Mouse (Mus musculus) heart, embryonic 12.5 days (tissue): ENCODE measurements around the gene Crybb1. TPM values are rescaled to one million over a fixed set of nuclear protein-coding genes. Genes with fewer than 3 reads are reported as not detected.

Source experiments
- ATAC-seq: fragments of 200-750 bp; cut with Nextera tagmentation; 2 replicates; pipeline ENCODE4 v1.8.0; 2017; ENCODE audit warnings: moderate TSS enrichment, moderate library complexity; ENCODE audit not compliant: insufficient number of reproducible peaks, low FRiP score
- H3K27ac ChIP-seq: fragments of 300-500 bp; sonication (generic); 2 replicates; pipeline ENCODE4 v1.5.1; 2016; ENCODE audit warnings: mild to moderate bottlenecking, moderate library complexity; ENCODE audit not compliant: poor library complexity, severe bottlenecking
- H3K27me3 ChIP-seq: fragments of 300-500 bp; sonication (generic); replicated peaks from 2 replicates; pipeline ENCODE4 v1.6.1; 2016; ENCODE audit warnings: mild to moderate bottlenecking, moderate library complexity
- H3K36me3 ChIP-seq: fragments of 300-500 bp; sonication (generic); 2 replicates; pipeline ENCODE4 v1.6.1; 2016; ENCODE audit warnings: mild to moderate bottlenecking, moderate library complexity
- H3K4me1 ChIP-seq: fragments of 300-500 bp; sonication (generic); replicated peaks from 2 replicates; pipeline ENCODE4 v1.6.1; 2016; ENCODE audit warnings: mild to moderate bottlenecking
- H3K4me2 ChIP-seq: fragments of 300-500 bp; sonication (generic); 2 replicates; pipeline ENCODE4 v1.6.1; 2016; ENCODE audit warnings: mild to moderate bottlenecking, moderate library complexity
- H3K4me3 ChIP-seq: fragments of 300-500 bp; sonication (generic); 2 replicates; pipeline ENCODE4 v1.5.1; 2016; ENCODE audit warnings: mild to moderate bottlenecking
- H3K9ac ChIP-seq: fragments of 300-500 bp; sonication (generic); 2 replicates; pipeline ENCODE4 v1.6.1; 2016; ENCODE audit warnings: mild to moderate bottlenecking, moderate library complexity
- H3K9me3 ChIP-seq: fragments of 300-500 bp; sonication (generic); replicated peaks from 2 replicates; pipeline ENCODE4 v1.6.1; 2016; ENCODE audit warnings: mild to moderate bottlenecking, moderate library complexity
- whole genome bisulfite sequencing: fragments of 180-500 bp; shearing (Covaris S2); methylation state at CpG from one replicate; pipeline ENCODE4 v1.1.7; 2016; 5-methylcytosine and 5-hydroxymethylcytosine counted together
- polyA plus RNA-seq: library from polyadenylated mRNA; unstranded; fragments of >200 nt; fragmentation: Nextera tagmentation; extraction: Ambion mirVana; gene quantifications from 2 replicates; pipeline ENCODE4 v1.2.1, GENCODE M21; 2016

Crybb1 gene
- polyA plus RNA-seq, 1 experiment from 2014 or later = 0.46 TPM

- H3K27me3 ChIP-seq = peaks cover 68% of the 10 kb centered on the region
- ATAC-seq = no peak
Measured at GRCm38 (mm10) chr5:112265515-112265914, 9.9 kb downstream of the Crybb1 start.

DNA sequence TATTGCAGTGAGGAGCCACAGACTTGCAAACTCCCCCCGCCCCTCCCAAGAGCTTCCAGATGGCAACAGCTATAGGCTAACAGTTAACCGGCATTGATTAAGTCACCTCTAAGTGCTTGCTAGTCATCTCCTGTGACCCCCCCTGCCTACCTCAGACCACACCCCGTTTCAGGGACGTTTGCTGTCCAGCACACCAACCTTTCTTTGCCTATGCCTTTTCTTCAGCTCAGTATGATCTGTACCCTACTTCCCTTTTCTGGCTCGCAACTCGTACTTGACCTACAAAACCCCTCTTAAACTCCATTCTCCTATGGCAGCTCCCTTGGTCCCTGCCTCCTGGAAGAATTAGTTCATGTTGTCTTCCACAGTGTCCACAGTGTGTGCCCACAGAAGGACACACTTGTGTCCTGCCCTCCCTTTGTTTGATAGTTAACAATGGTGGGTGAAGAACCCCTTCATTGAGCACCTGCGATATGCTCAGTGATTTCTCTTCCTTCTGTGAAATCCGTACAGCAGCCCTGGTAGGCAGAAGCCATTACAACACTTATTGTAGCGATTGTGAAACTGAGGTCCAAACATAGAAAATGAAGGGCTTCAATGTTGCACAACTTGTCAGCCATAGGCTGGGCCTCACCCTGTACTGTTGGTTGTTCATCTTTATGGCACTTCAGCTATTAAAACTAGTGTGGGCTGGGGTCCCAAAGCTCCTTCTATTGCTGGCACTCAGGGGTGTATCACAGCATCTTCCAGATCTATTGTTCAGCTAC is 10.6 kb downstream of the Crybb1 start:
- H3K4me2 ChIP-seq = peak overlapping the region; percentile 30
- H3K36me3 ChIP-seq = no peaks in the 10 kb centered on the region
- H3K9me3 ChIP-seq = no peaks in the 10 kb centered on the region
- no peak overlapping the region for H3K27ac ChIP-seq
- no peak overlapping the region for H3K4me3 ChIP-seq
- H3K27me3 ChIP-seq = peaks cover 65% of the 10 kb centered on the region
- H3K4me1 ChIP-seq = peaks cover 11% of the 10 kb centered on the region
- H3K9ac ChIP-seq = no peak overlapping the region
- ATAC-seq = no peak
- WGBS = 53% methylated on average over 9 of the region's 9 CpGs

More at GRCm38 (mm10) chr5:112265515-112265914, 9.9 kb downstream of the Crybb1 start:
- peak overlapping the region; percentile 30 for H3K4me2 ChIP-seq
- H3K9me3 ChIP-seq = no peaks in the 10 kb centered on the region
- WGBS = 3% methylated on average over 10 of the region's 10 CpGs
- no peak overlapping the region for H3K4me3 ChIP-seq
- peak overlapping the region; percentile 1; the same call in 1 of the 2 replicates for H3K9ac ChIP-seq
- H3K4me1 ChIP-seq = peaks cover 11% of the 10 kb centered on the region
- no peaks in the 10 kb centered on the region for H3K36me3 ChIP-seq
- no peak overlapping the region for H3K27ac ChIP-seq

GRCm38 (mm10) chr5:112270764-112271541 is 15.3 kb downstream of the Crybb1 start:
- H3K27me3 ChIP-seq = peaks cover 51% of the 10 kb centered on the region
- 51% methylated on average over 24 of the region's 24 CpGs for WGBS
- no peak overlapping the region for H3K27ac ChIP-seq
- no peak overlapping the region for H3K4me2 ChIP-seq
- peaks cover 5% of the 10 kb centered on the region for H3K4me1 ChIP-seq
- no peak for ATAC-seq
- H3K9ac ChIP-seq = no peak overlapping the region
- no peaks in the 10 kb centered on the region for H3K9me3 ChIP-seq
- H3K4me3 ChIP-seq = no peak overlapping the region
- no peaks in the 10 kb centered on the region for H3K36me3 ChIP-seq

GRCm38 (mm10) chr5:112272934-112273333 is 17.3 kb downstream of the Crybb1 start:
- Histone ChIP-seq H3K4me2 (no peak overlapping the region), H3K9me3 (no peaks in the 10 kb centered on the region), H3K36me3 (no peaks in the 10 kb centered on the region), H3K4me3 (no peak overlapping the region), H3K27me3 (peaks cover 32% of the 10 kb centered on the region), H3K9ac (no peak overlapping the region), H3K4me1 (peaks cover 10% of the 10 kb centered on the region), H3K27ac (no peak overlapping the region)
- ATAC-seq = no peak
- 61% methylated on average over 2 of the region's 2 CpGs for WGBS

DNA sequence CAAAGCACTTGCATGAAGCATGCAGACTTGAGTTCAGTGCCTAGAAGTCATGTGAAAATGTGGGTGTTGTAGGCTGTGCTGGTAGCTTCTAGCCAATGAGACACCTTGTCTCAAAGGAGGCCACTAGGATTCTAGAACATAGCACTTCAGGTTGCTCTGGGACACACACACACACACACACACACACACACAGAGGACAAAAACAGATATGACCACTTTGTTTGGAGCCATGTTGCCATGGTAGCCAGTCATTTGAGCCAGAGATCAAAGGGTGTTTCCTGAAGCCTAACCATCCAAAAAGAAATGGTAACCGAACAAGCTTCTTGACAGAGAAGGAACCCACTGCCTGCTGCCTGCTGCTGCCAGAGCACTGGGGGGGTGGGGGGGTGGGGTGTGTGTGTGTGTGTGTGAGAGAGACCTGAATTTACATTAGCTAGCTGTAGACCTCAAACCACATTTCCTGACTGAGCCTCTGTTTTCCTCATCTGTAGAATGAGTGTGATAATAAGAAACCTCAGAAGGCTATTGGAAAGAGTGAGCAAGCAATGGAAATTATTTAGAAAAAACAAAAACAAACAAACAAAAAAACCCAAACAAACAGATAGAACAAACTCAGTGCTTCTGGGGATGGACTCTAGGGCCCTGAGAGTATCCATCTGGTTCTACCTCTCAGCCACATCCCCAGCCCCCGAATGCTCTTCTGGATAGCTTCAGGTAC is 18.3 kb downstream of the Crybb1 start:
- 48% methylated on average over 2 of the region's 2 CpGs for WGBS
- no peak for ATAC-seq

DNA sequence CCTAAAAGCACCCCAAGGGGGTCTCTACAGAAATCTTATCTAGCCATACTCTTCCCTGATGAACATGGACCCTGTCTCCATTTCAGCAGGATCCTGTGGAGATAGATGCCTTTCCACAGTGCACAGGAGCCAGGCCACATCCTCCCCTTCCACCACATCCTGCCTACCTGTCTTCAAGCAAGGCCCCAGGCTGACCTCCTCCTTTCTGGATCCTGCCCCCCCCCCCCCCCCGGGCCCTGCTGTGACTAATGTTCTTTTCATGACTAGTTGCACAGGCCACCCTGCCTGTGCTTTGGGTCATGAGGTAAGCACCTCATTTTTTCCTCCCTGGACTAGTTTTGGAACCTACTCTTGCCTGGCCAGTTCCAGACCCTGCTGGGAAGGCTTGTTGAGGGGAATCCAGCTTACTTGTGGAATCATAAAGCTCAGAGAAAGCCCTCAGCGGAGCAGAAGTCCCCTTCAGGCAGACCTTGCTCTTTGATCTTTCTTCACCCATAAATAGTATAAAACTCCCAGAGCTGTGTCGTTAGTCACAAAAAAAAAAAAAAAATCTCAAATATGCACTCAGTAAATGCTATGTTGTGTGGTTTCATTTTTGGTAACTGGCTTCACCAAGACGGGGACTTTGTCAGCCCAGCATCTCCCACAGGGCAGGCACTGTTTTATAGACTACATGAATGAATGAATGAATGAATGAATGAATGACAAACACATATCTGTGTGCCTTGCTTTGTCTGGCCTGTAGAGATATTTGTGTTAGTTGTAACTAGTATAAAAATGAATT is 19.6 kb downstream of the Crybb1 start:
- H3K9ac ChIP-seq = no peak overlapping the region
- H3K27ac ChIP-seq = no peak overlapping the region
- peak overlapping the region; percentile 83 for H3K4me2 ChIP-seq
- H3K27me3 ChIP-seq = peaks cover 14% of the 10 kb centered on the region
- 59% methylated on average over 4 of the region's 4 CpGs for WGBS
- ATAC-seq = no peak
- H3K9me3 ChIP-seq = no peaks in the 10 kb centered on the region
- H3K4me3 ChIP-seq = no peak overlapping the region
- H3K36me3 ChIP-seq = no peaks in the 10 kb centered on the region
- H3K4me1 ChIP-seq = peaks cover 27% of the 10 kb centered on the region

More for the DNA sequence above, 18.3 kb downstream of the Crybb1 start:
- no peak overlapping the region for H3K27ac ChIP-seq
- no peaks in the 10 kb centered on the region for H3K9me3 ChIP-seq
- no peaks in the 10 kb centered on the region for H3K36me3 ChIP-seq
- H3K4me3 ChIP-seq = no peak overlapping the region
- peaks cover 22% of the 10 kb centered on the region for H3K27me3 ChIP-seq
- H3K4me1 ChIP-seq = peaks cover 18% of the 10 kb centered on the region
- no peak overlapping the region for H3K4me2 ChIP-seq
- H3K9ac ChIP-seq = no peak overlapping the region

GRCm38 (mm10) chr5:112276267-112276873 is 20.8 kb downstream of the Crybb1 start, which contains the start of gene Tpst2:
Tpst2 (plus strand) TSS chr5:112276691.
- Histone ChIP-seq H3K27me3 (peaks cover 7% of the 10 kb centered on the region), H3K9ac (peak within 1 kb of the TSS; percentile 80), H3K27ac (peak within 1 kb of the TSS; percentile 66; the same call in 1 of the 2 replicates), H3K36me3 (no peaks in the 10 kb centered on the region), H3K4me3 (peak within 1 kb of the TSS; percentile 69), H3K9me3 (no peaks in the 10 kb centered on the region), H3K4me1 (peaks cover 39% of the 10 kb centered on the region), H3K4me2 (peak within 1 kb of the TSS; percentile 83)
- ATAC-seq = peak; percentile 97
- under 1% methylated on average over 62 of the region's 62 CpGs for WGBS

- Histone ChIP-seq H3K4me2 (peak overlapping the region; percentile 83), H3K9ac (peak overlapping the region; percentile 80), H3K4me1 (peaks cover 42% of the 10 kb centered on the region), H3K27me3 (peaks cover 4% of the 10 kb centered on the region; the same call in 1 of the 2 replicates), H3K27ac (peak overlapping the region; percentile 66; the same call in 1 of the 2 replicates), H3K4me3 (peak overlapping the region; percentile 69), H3K36me3 (no peaks in the 10 kb centered on the region), H3K9me3 (no peaks in the 10 kb centered on the region)
- under 1% methylated on average over 24 of the region's 24 CpGs for WGBS
- ATAC-seq = peak; percentile 9; the same call in 1 of the 2 replicates
Measured at GRCm38 (mm10) chr5:112276907-112277348, 21.3 kb downstream of the Crybb1 start.

DNA sequence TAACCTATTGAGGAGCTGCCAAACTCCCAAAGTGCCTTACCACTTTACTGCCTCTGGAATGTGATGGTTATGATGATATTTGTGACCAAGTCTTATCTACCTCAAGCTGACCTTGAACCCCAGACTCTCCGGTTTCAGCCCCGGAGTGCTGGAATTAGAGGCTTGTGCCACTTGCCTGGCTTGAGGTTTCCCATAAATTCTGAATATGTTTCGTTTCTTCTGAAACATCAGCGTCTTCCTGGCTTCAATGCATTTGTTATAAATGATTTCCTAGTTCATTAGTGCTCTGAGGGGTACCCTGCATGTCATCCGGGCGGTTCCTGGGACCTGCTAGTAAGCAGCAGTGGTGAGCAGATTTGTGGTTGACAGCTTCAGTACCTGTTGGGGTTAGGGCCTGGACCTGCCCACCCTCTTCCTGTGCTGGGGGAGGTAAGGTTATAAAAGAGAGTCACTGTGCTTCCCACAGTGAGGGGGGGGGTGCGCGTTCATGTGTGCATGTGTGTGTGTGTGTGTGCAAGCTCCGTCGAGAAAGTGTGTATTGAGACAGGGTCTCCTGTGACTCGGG is 22.4 kb downstream of the Crybb1 start:
- Histone ChIP-seq H3K9me3 (no peaks in the 10 kb centered on the region), H3K27me3 (peaks cover 4% of the 10 kb centered on the region; the same call in 1 of the 2 replicates), H3K27ac (no peak overlapping the region), H3K36me3 (no peaks in the 10 kb centered on the region), H3K4me3 (peak overlapping the region; percentile 69; the same call in 1 of the 2 replicates), H3K4me1 (peaks cover 52% of the 10 kb centered on the region), H3K9ac (peak overlapping the region; percentile 80), H3K4me2 (peak overlapping the region; percentile 83)
- ATAC-seq = no peak
- 83% methylated on average over 11 of the region's 11 CpGs for WGBS
